Mouse (Mus musculus) lung, adult 2 months (tissue): ENCODE measurements around the gene Rab22a. TPM values are rescaled to one million over a fixed set of nuclear protein-coding genes. Genes with fewer than 3 reads are reported as not detected.
A peak's percentile ranks its signal among the peaks of the same experiment; 100 is the strongest.

Experiments
- DNase-seq: peaks from one replicate; pipeline ENCODE4 v3.0.0; 2022
- H3K4me1 ChIP-seq: fragments of 200-500 bp; 2 replicates; pipeline ENCODE4 v1.6.1; 2011; ENCODE audit warnings: low read length; ENCODE audit not compliant: control insufficient read depth, insufficient read depth
- H3K4me3 ChIP-seq: fragments of 200-500 bp; replicated peaks from 2 replicates; pipeline ENCODE3; 2011; ENCODE audit warnings: low read depth, mild to moderate bottlenecking, control low read depth, low read length; ENCODE audit errors: extremely low read depth
- CTCF ChIP-seq: fragments of 200-500 bp; IDR thresholded peaks from 2 replicates; pipeline ENCODE4 v1.5.1; 2011; ENCODE audit warnings: mild to moderate bottlenecking, low read length, control low read depth; ENCODE audit not compliant: insufficient read depth
- POLR2A ChIP-seq: fragments of 200-500 bp; IDR thresholded peaks from 2 replicates; pipeline ENCODE4 v1.6.1; 2011; ENCODE audit warnings: low read depth, mild to moderate bottlenecking, control low read depth, low read length, borderline replicate concordance; ENCODE audit errors: extremely low read depth
- whole genome bisulfite sequencing: fragments of 180-500 bp; shearing (Covaris S2); methylation state at CpG from one replicate; pipeline ENCODE4 v1.1.7; 2018; 5-methylcytosine and 5-hydroxymethylcytosine counted together
- polyA plus RNA-seq: library from polyadenylated mRNA; depleted of rRNA; stranded (reverse); fragments of >200 nt; gene quantifications from 2 replicates; pipeline ENCODE4 v1.2.3, GENCODE M21; 2012; rRNA removed

The Rab22a gene
- polyA plus RNA-seq, 1 experiment = 27.3 TPM

- under 1% methylated on average over 70 of the region's 70 CpGs for WGBS
- TF ChIP-seq CTCF (no peak), POLR2A (peak; percentile 76; the same call in 1 of the 2 replicates)
- DNase-seq = peak; percentile 99
- Histone ChIP-seq H3K4me3 (peak within 1 kb of the TSS; percentile 94), H3K4me1 (peaks cover 15% of the 10 kb centered on the region)
Observed at GRCm38 (mm10) chr2:173737222-173737989, 77.8 kb downstream of the Rab22a start, which contains the start of gene Vapb. Gene Vapb (plus strand): TSS chr2:173737511.

GRCm38 (mm10) chr2:173738232-173738631, 78.7 kb downstream of the Rab22a start:
- TF ChIP-seq POLR2A (no peak), CTCF (no peak)
- Histone ChIP-seq H3K4me3 (peak overlapping the region; percentile 94), H3K4me1 (peaks cover 15% of the 10 kb centered on the region)
- no peak for DNase-seq
- WGBS = 69% methylated on average over 9 of the region's 9 CpGs

GRCm38 (mm10) chr2:173739107-173739506, 79.5 kb downstream of the Rab22a start:
- no peak for TF ChIP-seq POLR2A
- TF ChIP-seq CTCF = no peak
- 78% methylated on average over 7 of the region's 7 CpGs for WGBS
- DNase-seq = no peak
- Histone ChIP-seq H3K4me1 (peaks cover 17% of the 10 kb centered on the region), H3K4me3 (no peak overlapping the region)

GRCm38 (mm10) chr2:173742090-173742489, 82.5 kb downstream of the Rab22a start:
- no peak for TF ChIP-seq CTCF
- TF ChIP-seq POLR2A = no peak
- DNase-seq = no peak
- Histone ChIP-seq H3K4me3 (no peak overlapping the region), H3K4me1 (peaks cover 17% of the 10 kb centered on the region)
- 68% methylated on average over 13 of the region's 13 CpGs for WGBS

- 80% methylated on average over 9 of the region's 9 CpGs for WGBS
- DNase-seq = no peak
- TF ChIP-seq CTCF = no peak
- TF ChIP-seq POLR2A = no peak
- Histone ChIP-seq H3K4me1 (peaks cover 17% of the 10 kb centered on the region), H3K4me3 (no peak overlapping the region)
Observed at GRCm38 (mm10) chr2:173742744-173743143, 83.2 kb downstream of the Rab22a start.

- TF ChIP-seq POLR2A (no peak), CTCF (no peak)
- Histone ChIP-seq H3K4me1 (peaks cover 7% of the 10 kb centered on the region; the same call in 1 of the 2 replicates), H3K4me3 (no peak overlapping the region)
- no peak for DNase-seq
- WGBS = 77% methylated on average over 7 of the region's 7 CpGs
Observed at GRCm38 (mm10) chr2:173744070-173744815, 84.7 kb downstream of the Rab22a start.

- TF ChIP-seq POLR2A (no peak), CTCF (no peak)
- 51% methylated on average over 2 of the region's 2 CpGs for WGBS
Observed at GRCm38 (mm10) chr2:173748961-173749659, 89.5 kb downstream of the Rab22a start.

GRCm38 (mm10) chr2:173755433-173756144, 96.0 kb downstream of the Rab22a start:
- WGBS = 52% methylated on average over 8 of the region's 8 CpGs
- no peak overlapping the region for H3K4me3 ChIP-seq
- TF ChIP-seq CTCF (no peak), POLR2A (no peak)
- no peaks in the 10 kb centered on the region; the same call in 1 of the 2 replicates for H3K4me1 ChIP-seq
- DNase-seq = no peak

More at GRCm38 (mm10) chr2:173748961-173749659, 89.5 kb downstream of the Rab22a start:
- H3K4me3 ChIP-seq = no peak overlapping the region
- DNase-seq = no peak
- H3K4me1 ChIP-seq = no peaks in the 10 kb centered on the region; the same call in 1 of the 2 replicates

Other genes with a start within 250 kb of the Rab22a start
- gene 1700021F07Rik, start 137.2 kb upstream of the Rab22a start, polyA plus RNA-seq = not detected in 2 replicates
- gene Ankrd60, start 81.4 kb upstream of the Rab22a start, polyA plus RNA-seq = not detected in 2 replicates
- not detected in 2 replicates for gene 1700010B08Rik, start 59.7 kb downstream of the Rab22a start, polyA plus RNA-seq
- gene Vapb, start 77.8 kb downstream of the Rab22a start, polyA plus RNA-seq = 13.3 and 16.8 TPM in 2 replicates